Mouse (Mus musculus) adrenal gland, adult 10 weeks (tissue): ENCODE measurements around the gene Olfr248. TPM values are rescaled to one million over a fixed set of nuclear protein-coding genes. Genes with fewer than 3 reads are reported as not detected.

Experiments
- polyA plus RNA-seq: library from polyadenylated mRNA; stranded (reverse); fragments of 350-450 nt; fragmentation: Illumina TruSeq; extraction: RNeasy Lipid Tissue Mini Kit (QIAGEN cat#74804); gene quantifications from one replicate; pipeline ENCODE4 v1.2.3, GENCODE M21; 2014; ENCODE audit warnings: low read depth, low replicate concordance

The Olfr248 gene
- polyA plus RNA-seq: not detected

GRCm38 (mm10) chr1:174390746-174391145 is at the start of gene Olfr248:
TSS of gene Olfr248 (plus strand) at chr1:174391046.

GRCm38 (mm10) chr1:174364882-174365451 is 25.9 kb upstream of the Olfr248 start, which contains the start of gene Olfr417:
TSS of gene Olfr417 (plus strand) at chr1:174365122.

DNA sequence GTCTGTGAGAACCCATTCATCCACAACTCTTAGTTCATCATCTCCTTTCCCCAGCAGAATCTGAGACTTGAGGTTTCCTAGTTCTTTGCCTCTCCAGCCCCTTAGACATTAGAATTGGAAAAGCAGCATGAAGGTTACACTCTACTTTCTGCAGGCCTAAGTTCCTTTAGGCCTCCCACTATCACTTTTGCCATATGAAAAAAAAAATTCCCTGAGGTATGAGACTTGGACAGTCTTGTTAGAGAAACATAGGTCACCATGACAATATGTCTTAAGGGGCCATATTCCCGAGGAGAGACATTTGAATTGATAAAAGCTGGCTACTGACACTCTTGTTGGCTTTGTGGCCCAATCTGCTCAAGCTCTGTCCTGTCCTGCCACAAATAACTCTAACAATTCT is 32.9 kb downstream of the Olfr248 start, which contains the start of gene Olfr414:
TSS of gene Olfr414 (plus strand) at position 301 of the 400 bp plus-strand sequence.

Other genes with a start within 250 kb of the Olfr248 start
- gene Olfr420, start 235.4 kb upstream of the Olfr248 start, polyA plus RNA-seq: not detected
- gene Spta1, start 218.3 kb upstream of the Olfr248 start, polyA plus RNA-seq: not detected
- not detected for gene Olfr419, start 139.0 kb upstream of the Olfr248 start, polyA plus RNA-seq
- 1.4 TPM for gene Mptx1, start 60.5 kb upstream of the Olfr248 start, polyA plus RNA-seq
- not detected for gene Olfr417, start 25.9 kb upstream of the Olfr248 start, polyA plus RNA-seq
- not detected for gene Olfr414, start 33.0 kb downstream of the Olfr248 start, polyA plus RNA-seq
- not detected for gene Olfr220, start 51.0 kb downstream of the Olfr248 start, polyA plus RNA-seq
- 8.7 TPM for gene Fmn2, start 110.8 kb downstream of the Olfr248 start, polyA plus RNA-seq